Comparison of ENCODE assay signal across 8 mouse cellular contexts in genomic region chr14:14701710-14702329, GRCm38 (mm10). TPM values are rescaled to one million over a fixed set of nuclear protein-coding genes. Genes with fewer than 3 reads are reported as not detected.
A peak's percentile ranks its signal among the peaks of the same experiment; 100 is the strongest.
DNase-seq lines count a peak whose midpoint lies in the region; ATAC-seq and TF ChIP-seq lines count a peak whose summit lies in the region.

TSS of gene Slc4a7 (plus strand) at chr14:14702279.

- peak within 1 kb of the TSS; percentile 90 for H3K4me3 ChIP-seq in kidney, embryonic 15.5 days (replicated peaks)
- peak within 1 kb of the TSS; percentile 82 for H3K4me3 ChIP-seq in heart, embryonic 11.5 days (ENCODE audit: low read depth, low read length)
- peak within 1 kb of the TSS; percentile 92 for H3K4me3 ChIP-seq in midbrain, postnatal 0 days (ENCODE audit: low read depth, low read length)

- peak within 1 kb of the TSS; percentile 96 for H3K27ac ChIP-seq in kidney, embryonic 15.5 days
- H3K27ac ChIP-seq in heart, embryonic 11.5 days (ENCODE audit: low read depth, low read length) = peak within 1 kb of the TSS; percentile 91
- peak within 1 kb of the TSS; percentile 96 for H3K27ac ChIP-seq in midbrain, postnatal 0 days (ENCODE audit: low read depth, low read length)

- H3K27me3 ChIP-seq in kidney, embryonic 15.5 days = no peaks in the 10 kb centered on the region
- no peaks in the 10 kb centered on the region for H3K27me3 ChIP-seq in heart, embryonic 11.5 days (ENCODE audit: control insufficient read depth, insufficient read depth, low read length)
- H3K27me3 ChIP-seq in midbrain, postnatal 0 days (ENCODE audit: insufficient read depth, low read length) = no peaks in the 10 kb centered on the region

- 92% methylated on average over 5 of the region's 5 CpGs for WGBS in kidney, embryonic 15.5 days
- WGBS in heart, embryonic 11.5 days (ENCODE audit: insufficient replicate concordance) = 62% methylated on average over 5 of the region's 5 CpGs
- 92% methylated on average over 5 of the region's 5 CpGs for WGBS in midbrain, postnatal 0 days

- H3K9me3 ChIP-seq in kidney, embryonic 15.5 days (replicated peaks) = no peaks in the 10 kb centered on the region
- no peaks in the 10 kb centered on the region for H3K9me3 ChIP-seq in heart, embryonic 11.5 days (replicated peaks; ENCODE audit: control insufficient read depth, low read length)
- no peaks in the 10 kb centered on the region for H3K9me3 ChIP-seq in midbrain, postnatal 0 days (ENCODE audit: low read length)

- peaks cover 13% of the 10 kb centered on the region for H3K4me1 ChIP-seq in kidney, embryonic 15.5 days
- H3K4me1 ChIP-seq in heart, embryonic 11.5 days (ENCODE audit: control insufficient read depth, insufficient read depth, low read length) = peaks cover 6% of the 10 kb centered on the region; the same call in 1 of the 2 replicates
- peaks cover 10% of the 10 kb centered on the region for H3K4me1 ChIP-seq in midbrain, postnatal 0 days (ENCODE audit: insufficient read depth, low read length)

- H3K36me3 ChIP-seq in kidney, embryonic 15.5 days = no peaks in the 10 kb centered on the region
- no peaks in the 10 kb centered on the region for H3K36me3 ChIP-seq in heart, embryonic 11.5 days (ENCODE audit: control insufficient read depth, insufficient read depth, low read length)
- H3K36me3 ChIP-seq in midbrain, postnatal 0 days (ENCODE audit: insufficient read depth, low read length) = no peaks in the 10 kb centered on the region

- H3K9ac ChIP-seq in kidney, embryonic 15.5 days = peak within 1 kb of the TSS; percentile 87
- peak within 1 kb of the TSS; percentile 98 for H3K9ac ChIP-seq in heart, embryonic 11.5 days (ENCODE audit: low read depth, low read length)
- peak within 1 kb of the TSS; percentile 97 for H3K9ac ChIP-seq in midbrain, postnatal 0 days (replicated peaks; ENCODE audit: low read length, poor library complexity, severe bottlenecking)

- TF ChIP-seq CTCF in midbrain, postnatal 0 days (IDR thresholded peaks at IDR 0.05) = no peak

- DNase-seq in kidney, adult 18-20 months = no peak
- no peak for DNase-seq in adrenal gland, adult 2 months
- no peak for DNase-seq in left cerebral cortex, adult 8-10 months (ENCODE audit: low spot score in 2 of 2)
- DNase-seq in midbrain, postnatal 0 days (ENCODE audit: low spot score) = no peak
- DNase-seq in urinary bladder, postnatal 4 days (ENCODE audit: low spot score in 2 of 2) = no peak
- DNase-seq in spleen, postnatal 4 days (ENCODE audit: low spot score in 2 of 2) = no peak

- H3K4me2 ChIP-seq in kidney, embryonic 15.5 days = peak within 1 kb of the TSS; percentile 57
- H3K4me2 ChIP-seq in heart, embryonic 11.5 days = peak within 1 kb of the TSS; percentile 67
- peak within 1 kb of the TSS; percentile 59 for H3K4me2 ChIP-seq in midbrain, postnatal 0 days (ENCODE audit: low read depth, low read length, poor library complexity, severe bottlenecking)

- no peak for ATAC-seq in kidney, embryonic 15.5 days (replicated peaks; ENCODE audit: low FRiP score)
- no peak for ATAC-seq in heart, embryonic 11.5 days (replicated peaks; ENCODE audit: insufficient number of reproducible peaks, low FRiP score, low TSS enrichment)
- no peak for ATAC-seq in midbrain, postnatal 0 days (ENCODE audit: low FRiP score)

RNA-seq across cellular contexts. Expression of gene Slc4a7, which starts in this region (rescaled TPM):
- polyA plus RNA-seq in kidney, embryonic 15.5 days (2015; fragmentation: Nextera tagmentation; extraction: Ambion mirVana) = 17.8 and 18.2 TPM in 2 replicates
- 10 to 100 TPM; 16.9 to 26.5 TPM for total RNA-seq in adrenal gland, adult 2 months (2021)
- 17.0 and 24.0 TPM in 2 replicates for polyA plus RNA-seq in adrenal gland, adult 2 months (2012; rRNA removed)
- polyA plus RNA-seq in heart, embryonic 11.5 days (2014; fragmentation: Nextera tagmentation; extraction: Ambion mirVana) = 14.0 and 14.1 TPM in 2 replicates
- 10 to 100 TPM; 17.7 to 19.7 (median 19.4) TPM for total RNA-seq in left cerebral cortex, adult 8-10 months (2022)
- 48.0 and 51.5 TPM in 2 replicates for total RNA-seq in midbrain, postnatal 0 days (2014; rRNA removed)
- polyA plus RNA-seq in midbrain, postnatal 0 days (2015; fragmentation: Nextera tagmentation; extraction: Ambion mirVana) = 17.4 and 20.7 TPM in 2 replicates
